Mouse (Mus musculus): Measurements from ENCODE around the gene Lmbr1.

- no peak for TF ChIP-seq POLR2A (IDR thresholded peaks at IDR 0.05; ENCODE audit: low read depth, low read length)
- TF ChIP-seq CTCF (IDR thresholded peaks at IDR 0.05; ENCODE audit: extremely low read depth, insufficient read depth, insufficient read length, insufficient replicate concordance) = no peak
Observed at GRCm38 (mm10) chr5:29250795-29251495, 127.2 kb downstream of the Lmbr1 start.

Data from spleen, adult 2 months (tissue).